Mouse (Mus musculus) midbrain, embryonic 13.5 days (tissue): ENCODE measurements around the gene Pck2. TPM values are rescaled to one million over a fixed set of nuclear protein-coding genes. Genes with fewer than 3 reads are reported as not detected.

Experiments used
- ATAC-seq: fragments of 200-750 bp; cut with Nextera tagmentation; 2 replicates; pipeline ENCODE4 v1.8.0; 2017; ENCODE audit warnings: mild to moderate bottlenecking, moderate TSS enrichment, moderate library complexity
- H3K27ac ChIP-seq: fragments of 300-500 bp; sonication (generic); 2 replicates; pipeline ENCODE4 v1.5.1; 2015; ENCODE audit warnings: inconsistent platforms, mild to moderate bottlenecking, moderate library complexity
- H3K27me3 ChIP-seq: fragments of 300-500 bp; sonication (generic); 2 replicates; pipeline ENCODE4 v1.6.1; 2015; ENCODE audit warnings: mild to moderate bottlenecking, inconsistent platforms
- H3K36me3 ChIP-seq: fragments of 300-500 bp; sonication (generic); 2 replicates; pipeline ENCODE4 v1.6.1; 2015; ENCODE audit warnings: mild to moderate bottlenecking, inconsistent platforms
- H3K4me1 ChIP-seq: fragments of 300-500 bp; sonication (generic); replicated peaks from 2 replicates; pipeline ENCODE4 v1.6.1; 2015; ENCODE audit warnings: inconsistent platforms
- H3K4me2 ChIP-seq: fragments of 300-500 bp; sonication (generic); replicated peaks from 2 replicates; pipeline ENCODE4 v1.6.1; 2015; ENCODE audit warnings: moderate library complexity, mild to moderate bottlenecking, inconsistent platforms
- H3K4me3 ChIP-seq: fragments of 300-500 bp; sonication (generic); replicated peaks from 2 replicates; pipeline ENCODE4 v1.5.1; 2015; ENCODE audit warnings: mild to moderate bottlenecking, inconsistent platforms
- H3K9ac ChIP-seq: fragments of 300-500 bp; sonication (generic); replicated peaks from 2 replicates; pipeline ENCODE4 v1.6.1; 2015; ENCODE audit warnings: mild to moderate bottlenecking, inconsistent platforms
- H3K9me3 ChIP-seq: fragments of 300-500 bp; sonication (generic); 2 replicates; pipeline ENCODE4 v1.6.1; 2016; ENCODE audit warnings: mild to moderate bottlenecking, inconsistent platforms
- WGBS: fragments of 180-500 bp; shearing (Covaris S2); methylation state at CpG from one replicate; pipeline ENCODE4 v1.1.7; 2015; 5-methylcytosine and 5-hydroxymethylcytosine counted together
- polyA plus RNA-seq: library from polyadenylated mRNA; unstranded; fragments of >200 nt; fragmentation: Nextera tagmentation; extraction: Ambion mirVana; gene quantifications from 2 replicates; pipeline ENCODE4 v1.2.1, GENCODE M21; 2015

Gene Pck2
- polyA plus RNA-seq, 1 experiment from 2014 or later: 16.6 TPM

DNA sequence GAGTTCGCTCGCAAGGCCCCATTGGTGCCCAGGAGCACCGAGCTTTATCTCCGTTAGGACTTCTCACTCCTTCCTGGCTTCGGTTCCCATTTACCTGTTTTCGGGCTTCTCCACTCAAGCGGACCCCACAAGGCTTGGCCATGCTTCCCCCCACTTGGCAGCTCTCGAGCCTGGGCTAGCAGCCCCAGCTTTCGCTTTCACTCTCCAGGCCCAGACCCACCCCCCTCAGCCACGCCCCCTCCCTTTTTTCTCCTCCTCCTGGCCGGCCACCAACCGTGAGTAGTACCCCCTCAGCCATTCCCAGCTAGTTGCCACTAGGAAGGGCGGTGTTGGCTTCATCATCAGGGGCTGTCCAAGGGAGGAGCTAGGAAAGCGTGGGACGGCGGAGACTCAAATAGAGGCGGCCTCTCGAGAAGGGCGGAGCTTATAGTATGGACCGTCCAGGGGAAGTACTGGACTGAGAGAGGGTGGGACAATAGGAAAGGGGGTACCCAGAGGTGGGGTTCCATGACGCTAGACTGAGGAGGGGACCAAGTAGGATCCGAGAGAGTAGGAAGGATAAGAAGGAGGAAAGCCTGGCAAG lies 50.8 kb downstream of the Pck2 start, which contains the start of gene Psme2:
Gene Psme2 (minus strand): TSS at position 366 of the 583 bp plus-strand sequence.
- under 1% methylated on average over 22 of the region's 22 CpGs for WGBS
- peaks cover 34% of the 10 kb centered on the region for H3K36me3 ChIP-seq
- H3K27me3 ChIP-seq: no peaks in the 10 kb centered on the region
- H3K27ac ChIP-seq: peak within 1 kb of the TSS; percentile 97
- peak within 1 kb of the TSS; percentile 95 for H3K9ac ChIP-seq
- H3K4me3 ChIP-seq: peak within 1 kb of the TSS; percentile 95
- peaks cover 36% of the 10 kb centered on the region for H3K4me1 ChIP-seq
- ATAC-seq: peak; percentile 96
- peak within 1 kb of the TSS; percentile 99 for H3K4me2 ChIP-seq
- H3K9me3 ChIP-seq: no peaks in the 10 kb centered on the region

DNA sequence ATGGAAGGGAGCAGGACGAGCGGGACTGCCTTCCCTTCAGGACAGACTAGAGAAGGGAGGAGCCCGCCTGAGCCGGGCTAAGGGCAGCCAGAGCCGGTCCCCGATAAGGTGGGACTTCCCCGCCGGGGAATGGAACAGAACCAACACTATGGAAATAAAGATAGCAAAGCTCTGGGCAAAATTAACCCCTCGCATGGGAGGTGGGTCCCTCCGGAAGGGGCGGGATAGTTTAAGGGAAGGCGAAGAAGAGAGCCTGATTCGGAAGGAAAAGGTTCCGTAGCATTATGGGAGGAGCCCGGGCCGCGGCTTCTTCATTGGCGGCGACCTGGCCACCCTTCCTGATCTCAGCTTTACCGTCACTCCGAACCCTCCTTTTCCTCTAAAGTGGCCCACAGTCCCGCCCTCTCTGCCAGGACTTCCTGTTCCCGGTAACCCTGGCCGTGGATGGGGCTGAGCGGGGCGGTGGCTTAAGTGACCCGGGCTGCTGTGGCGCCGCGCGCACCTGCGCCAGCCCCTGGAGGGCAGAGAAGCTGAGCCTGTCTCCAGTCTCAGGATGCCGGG lies 51.3 kb downstream of the Pck2 start, which contains the start of gene Rnf31:
Gene Rnf31 (plus strand): TSS at position 378 of the 561 bp plus-strand sequence.
- H3K4me1 ChIP-seq: peaks cover 36% of the 10 kb centered on the region
- ATAC-seq: peak; percentile 91
- under 1% methylated on average over 33 of the region's 33 CpGs for WGBS

DNA sequence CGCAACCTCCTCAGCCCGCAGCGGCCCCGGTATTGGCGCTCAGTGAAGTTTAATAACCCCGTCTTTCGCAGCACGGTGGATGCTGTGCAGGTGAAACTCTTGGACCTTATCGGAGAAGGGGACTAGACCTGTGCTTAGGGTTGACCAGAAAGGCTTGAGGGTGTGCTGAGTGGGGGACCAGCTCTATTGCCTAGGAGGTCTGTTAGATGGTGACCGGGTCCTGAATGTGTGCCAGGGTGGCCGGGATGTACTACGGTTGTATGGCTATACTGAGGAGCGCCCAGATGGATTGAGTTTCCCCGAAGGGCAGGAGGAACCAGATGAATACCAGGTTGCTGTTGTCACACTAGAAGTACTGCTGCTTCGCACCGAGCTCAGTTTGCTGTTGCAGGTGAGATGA lies 52.2 kb downstream of the Pck2 start:
- Histone ChIP-seq H3K36me3 (peaks cover 45% of the 10 kb centered on the region), H3K9ac (peak overlapping the region; percentile 95), H3K27ac (peak overlapping the region; percentile 97), H3K27me3 (no peaks in the 10 kb centered on the region), H3K4me2 (peak overlapping the region; percentile 99), H3K9me3 (no peaks in the 10 kb centered on the region), H3K4me1 (peaks cover 36% of the 10 kb centered on the region), H3K4me3 (peak overlapping the region; percentile 95)
- no peak for ATAC-seq
- WGBS: 8% methylated on average over 16 of the region's 16 CpGs

More for the DNA sequence above, 51.3 kb downstream of the Pck2 start, which contains the start of gene Rnf31:
- H3K9ac ChIP-seq: peak within 1 kb of the TSS; percentile 95
- peaks cover 40% of the 10 kb centered on the region for H3K36me3 ChIP-seq
- peak within 1 kb of the TSS; percentile 99 for H3K4me2 ChIP-seq
- H3K4me3 ChIP-seq: peak within 1 kb of the TSS; percentile 95
- H3K27ac ChIP-seq: peak within 1 kb of the TSS; percentile 97
- no peaks in the 10 kb centered on the region for H3K27me3 ChIP-seq
- H3K9me3 ChIP-seq: no peaks in the 10 kb centered on the region

DNA sequence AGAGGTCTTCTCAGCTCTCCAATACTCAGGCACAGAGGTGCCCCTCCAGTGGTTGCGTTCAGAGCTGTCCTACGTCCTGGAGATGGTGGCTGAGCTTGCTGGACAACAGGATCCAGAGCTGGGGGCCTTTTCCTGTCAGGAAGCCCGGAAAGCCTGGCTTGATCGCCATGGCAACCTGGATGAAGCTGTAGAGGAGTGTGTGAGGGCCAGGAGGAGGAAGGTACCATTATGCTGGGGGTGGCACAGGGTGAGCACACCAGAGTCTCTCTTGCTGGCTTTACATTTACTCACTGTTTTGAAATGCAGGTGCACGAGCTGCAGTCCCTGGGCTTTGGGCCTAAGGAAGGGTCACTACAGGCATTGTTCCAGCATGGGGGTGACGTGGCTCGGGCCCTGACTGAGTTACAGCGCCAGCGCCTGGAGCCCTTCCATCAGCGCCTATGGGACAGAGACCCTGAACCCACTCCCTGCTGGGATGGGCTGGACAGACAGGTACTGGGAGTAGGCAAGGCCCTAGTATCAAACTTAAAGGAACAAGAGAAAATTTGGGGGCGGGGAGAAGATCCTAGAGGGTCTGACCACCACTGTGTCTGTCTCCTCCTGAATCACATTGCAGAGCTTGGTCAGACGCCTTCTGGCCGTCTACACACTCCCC lies 56.1 kb downstream of the Pck2 start:
- H3K4me1 ChIP-seq: peaks cover 21% of the 10 kb centered on the region
- no peak overlapping the region for H3K4me3 ChIP-seq
- H3K36me3 ChIP-seq: peaks cover 71% of the 10 kb centered on the region
- no peak overlapping the region for H3K4me2 ChIP-seq
- H3K27ac ChIP-seq: no peak overlapping the region
- WGBS: 70% methylated on average over 13 of the region's 13 CpGs
- no peaks in the 10 kb centered on the region for H3K9me3 ChIP-seq
- no peak for ATAC-seq
- no peaks in the 10 kb centered on the region for H3K27me3 ChIP-seq
- H3K9ac ChIP-seq: no peak overlapping the region

DNA sequence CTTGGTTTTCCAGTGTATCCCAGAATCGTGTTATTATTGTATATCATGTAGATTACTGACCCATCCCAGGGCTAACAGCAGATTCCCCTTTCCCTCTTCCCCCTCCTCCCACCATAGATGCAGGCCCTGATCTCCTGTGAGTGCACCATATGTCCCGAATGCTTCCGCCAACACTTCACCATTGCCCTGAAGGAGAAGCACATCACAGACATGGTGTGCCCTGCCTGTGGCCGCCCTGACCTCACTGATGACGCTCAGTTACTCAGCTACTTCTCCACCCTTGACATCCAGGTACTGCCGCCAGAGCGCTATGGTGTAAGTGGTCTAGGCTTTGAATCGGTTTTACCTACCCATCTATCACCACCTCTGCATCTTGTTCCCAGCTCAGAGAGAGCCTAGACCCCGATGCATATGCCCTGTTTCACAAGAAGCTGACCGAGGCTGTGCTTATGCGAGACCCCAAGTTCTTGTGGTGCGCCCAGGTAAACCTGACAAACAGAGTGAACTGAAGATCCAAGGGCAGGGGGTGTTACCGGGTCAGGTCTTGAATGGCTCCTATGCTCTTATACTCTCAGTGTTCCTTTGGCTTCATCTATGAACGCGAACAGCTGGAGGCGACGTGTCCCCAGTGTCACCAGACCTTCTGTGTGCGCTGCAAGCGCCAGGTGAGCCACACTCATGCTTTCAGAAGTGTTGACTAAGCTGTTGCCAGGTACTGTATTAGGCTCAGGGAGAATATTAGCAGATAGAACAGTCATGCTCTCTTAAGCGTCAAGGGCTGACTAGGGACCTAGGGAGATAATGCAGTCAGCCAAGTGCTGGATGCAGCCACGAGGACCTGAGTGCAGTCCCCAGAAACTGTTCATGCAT lies 58.7 kb downstream of the Pck2 start:
- Histone ChIP-seq H3K27ac (no peak overlapping the region), H3K4me3 (no peak overlapping the region), H3K4me1 (peaks cover 5% of the 10 kb centered on the region), H3K27me3 (no peaks in the 10 kb centered on the region), H3K9me3 (no peaks in the 10 kb centered on the region), H3K4me2 (no peak overlapping the region), H3K9ac (no peak overlapping the region), H3K36me3 (peaks cover 96% of the 10 kb centered on the region)
- no peak for ATAC-seq
- WGBS: 96% methylated on average over 21 of the region's 21 CpGs

Other genes with a start within 250 kb of the Pck2 start
- gene Dhrs4, start 61.5 kb upstream of the Pck2 start, polyA plus RNA-seq: 31.2 and 31.6 TPM in 2 replicates
- gene Carmil3, start 49.6 kb upstream of the Pck2 start, polyA plus RNA-seq: 17.0 and 24.5 TPM in 2 replicates
- 0.70 and 0.88 TPM in 2 replicates for gene Cpne6, start 29.8 kb upstream of the Pck2 start, polyA plus RNA-seq
- gene Nrl, start 15.3 kb upstream of the Pck2 start, polyA plus RNA-seq: 0.08 TPM in 1 of 2 replicates, not detected in the other
- 126 and 134 TPM in 2 replicates for gene Dcaf11, start 19.7 kb downstream of the Pck2 start, polyA plus RNA-seq
- gene A730061H03Rik, start 20.1 kb downstream of the Pck2 start, polyA plus RNA-seq: 0.43 and 0.92 TPM in 2 replicates
- not detected in 2 replicates for gene Fitm1, start 35.4 kb downstream of the Pck2 start, polyA plus RNA-seq
- gene Psme1, start 37.9 kb downstream of the Pck2 start, polyA plus RNA-seq: 176 TPM in 2 replicates
- 9.7 and 12.1 TPM in 2 replicates for gene Emc9, start 45.0 kb downstream of the Pck2 start, polyA plus RNA-seq
- 198 and 217 TPM in 2 replicates for gene Psme2, start 50.8 kb downstream of the Pck2 start, polyA plus RNA-seq
- gene Rnf31, start 51.4 kb downstream of the Pck2 start, polyA plus RNA-seq: 22.0 and 24.1 TPM in 2 replicates
- 7.8 and 8.7 TPM in 2 replicates for gene Irf9, start 63.3 kb downstream of the Pck2 start, polyA plus RNA-seq
- gene Rec8, start 77.8 kb downstream of the Pck2 start, polyA plus RNA-seq: 6.6 and 7.3 TPM in 2 replicates
- gene Ipo4, start 95.7 kb downstream of the Pck2 start, polyA plus RNA-seq: 75.1 and 82.2 TPM in 2 replicates
- gene Gm49378, start 97.6 kb downstream of the Pck2 start, polyA plus RNA-seq: 1.6 and 2.1 TPM in 2 replicates
- 59.7 and 59.8 TPM in 2 replicates for gene Tm9sf1, start 103.5 kb downstream of the Pck2 start, polyA plus RNA-seq
- 0.38 and 0.59 TPM in 2 replicates for gene Tssk4, start 109.9 kb downstream of the Pck2 start, polyA plus RNA-seq
- gene Mdp1, start 120.2 kb downstream of the Pck2 start, polyA plus RNA-seq: 69.7 and 75.0 TPM in 2 replicates
- 49.5 and 53.3 TPM in 2 replicates for gene Gmpr2, start 131.7 kb downstream of the Pck2 start, polyA plus RNA-seq
- 605 and 607 TPM in 2 replicates for gene Nedd8, start 131.9 kb downstream of the Pck2 start, polyA plus RNA-seq
- 36.9 and 38.5 TPM in 2 replicates for gene Tinf2, start 141.6 kb downstream of the Pck2 start, polyA plus RNA-seq
- 0.32 and 0.46 TPM in 2 replicates for gene Tgm1, start 173.7 kb downstream of the Pck2 start, polyA plus RNA-seq
- 45.0 and 48.8 TPM in 2 replicates for gene Rabggta, start 182.0 kb downstream of the Pck2 start, polyA plus RNA-seq
- 66.3 and 68.8 TPM in 2 replicates for gene Dhrs1, start 205.4 kb downstream of the Pck2 start, polyA plus RNA-seq
- gene Nop9, start 205.4 kb downstream of the Pck2 start, polyA plus RNA-seq: 33.8 and 36.2 TPM in 2 replicates
- 0.19 TPM in 1 of 2 replicates, not detected in the other for gene Cideb, start 218.2 kb downstream of the Pck2 start, polyA plus RNA-seq
- 0.22 and 0.28 TPM in 2 replicates for gene Ltb4r2, start 221.2 kb downstream of the Pck2 start, polyA plus RNA-seq
- gene Ltb4r1, start 225.7 kb downstream of the Pck2 start, polyA plus RNA-seq: 0.26 TPM in 1 of 2 replicates, not detected in the other
- gene Adcy4, start 243.8 kb downstream of the Pck2 start, polyA plus RNA-seq: 4.1 and 4.2 TPM in 2 replicates
- gene Ripk3, start 248.6 kb downstream of the Pck2 start, polyA plus RNA-seq: 2.3 and 2.4 TPM in 2 replicates